Mouse (Mus musculus) olfactory bulb, adult 2 months (tissue): ENCODE data around the gene Pate2. TPM values are rescaled to one million over a fixed set of nuclear protein-coding genes. Genes with fewer than 3 reads are reported as not detected.

ENCODE experiments used
- H3K27ac ChIP-seq: fragments of 200-500 bp; 2 replicates; pipeline ENCODE4 v1.5.1; 2012; ENCODE audit warnings: low read depth, low read length; ENCODE audit not compliant: insufficient read depth
- H3K4me1 ChIP-seq: fragments of 200-500 bp; 2 replicates; pipeline ENCODE4 v1.6.1; 2012; ENCODE audit warnings: low read length; ENCODE audit not compliant: control insufficient read depth, insufficient read depth
- H3K4me3 ChIP-seq: fragments of 200-500 bp; 2 replicates; pipeline ENCODE4 v1.5.1; 2012; ENCODE audit warnings: mild to moderate bottlenecking, low read depth, low read length, moderate library complexity; ENCODE audit not compliant: insufficient read depth
- CTCF ChIP-seq: fragments of 200-500 bp; IDR thresholded peaks from 2 replicates; pipeline ENCODE4 v1.5.1; 2012; ENCODE audit warnings: low read depth, mild to moderate bottlenecking, low read length, moderate library complexity; ENCODE audit not compliant: insufficient read depth
- POLR2A ChIP-seq: fragments of 200-500 bp; IDR thresholded peaks from 2 replicates; pipeline ENCODE4 v1.6.1; 2012; ENCODE audit warnings: mild to moderate bottlenecking, low read depth, low read length, moderate library complexity; ENCODE audit not compliant: insufficient read depth
- WGBS: fragments of 180-500 bp; shearing (Covaris S2); methylation state at CpG from one replicate; pipeline ENCODE4 v1.1.7; 2018; 5-methylcytosine and 5-hydroxymethylcytosine counted together
- polyA plus RNA-seq: library from polyadenylated mRNA; stranded (reverse); fragments of >200 nt; gene quantifications from 2 replicates; pipeline ENCODE4 v1.2.4, GENCODE M21; 2012; ENCODE audit warnings: low replicate concordance; ENCODE audit not compliant: missing spikeins, insufficient read depth, insufficient read length

Gene Pate2
- polyA plus RNA-seq, 1 experiment = not detected

GRCm38 (mm10) chr9:35632981-35633380, 62.9 kb downstream of the Pate2 start:
- TF ChIP-seq CTCF (no peak), POLR2A (no peak)

GRCm38 (mm10) chr9:35648102-35648501, 78.0 kb downstream of the Pate2 start, which contains the start of gene Pate3:
Pate3 (minus strand) TSS chr9:35648202.
- TF ChIP-seq CTCF = no peak
- TF ChIP-seq POLR2A = no peak
- Histone ChIP-seq H3K27ac (no peak within 1 kb of the TSS), H3K4me1 (no peaks in the 10 kb centered on the region), H3K4me3 (no peak within 1 kb of the TSS)
- WGBS = 81% methylated on average over 1 of the region's 1 CpGs

More at GRCm38 (mm10) chr9:35632981-35633380, 62.9 kb downstream of the Pate2 start:
- WGBS = 91% methylated on average over 1 of the region's 1 CpGs
- Histone ChIP-seq H3K27ac (no peak overlapping the region), H3K4me3 (no peak overlapping the region), H3K4me1 (no peaks in the 10 kb centered on the region)

GRCm38 (mm10) chr9:35673557-35673956, 103.5 kb downstream of the Pate2 start:
- WGBS = 79% methylated on average over 2 of the region's 2 CpGs
- no peak overlapping the region for H3K27ac ChIP-seq
- H3K4me1 ChIP-seq = no peaks in the 10 kb centered on the region
- TF ChIP-seq POLR2A (no peak), CTCF (no peak)
- no peak overlapping the region for H3K4me3 ChIP-seq

GRCm38 (mm10) chr9:35687013-35687412, 116.9 kb downstream of the Pate2 start, which contains the start of gene Pate1:
Pate1 (minus strand) TSS chr9:35687390.
- Histone ChIP-seq H3K27ac (no peak within 1 kb of the TSS), H3K4me3 (no peak within 1 kb of the TSS), H3K4me1 (no peaks in the 10 kb centered on the region)
- 56% methylated on average over 1 of the region's 1 CpGs for WGBS
- TF ChIP-seq CTCF = no peak
- no peak for TF ChIP-seq POLR2A

- Histone ChIP-seq H3K4me3 (no peak overlapping the region), H3K27ac (no peak overlapping the region), H3K4me1 (no peaks in the 10 kb centered on the region)
- no peak for TF ChIP-seq CTCF
- TF ChIP-seq POLR2A = no peak
These were observed 121.8 kb downstream of the Pate2 start for GRCm38 (mm10) chr9:35691924-35692323.

- Histone ChIP-seq H3K4me1 (no peaks in the 10 kb centered on the region), H3K4me3 (no peak overlapping the region), H3K27ac (no peak overlapping the region)
- no peak for TF ChIP-seq CTCF
- TF ChIP-seq POLR2A = no peak
These were observed 137.2 kb downstream of the Pate2 start for GRCm38 (mm10) chr9:35707265-35707664.

Other genes with a start within 250 kb of the Pate2 start
- not detected in 2 replicates for gene Cdon, start 149.2 kb upstream of the Pate2 start, polyA plus RNA-seq
- not detected in 2 replicates for gene Gm1113, start 52.0 kb upstream of the Pate2 start, polyA plus RNA-seq
- not detected in 2 replicates for gene Ddx25, start 11.8 kb upstream of the Pate2 start, polyA plus RNA-seq
- gene Pus3, start 11.7 kb upstream of the Pate2 start, polyA plus RNA-seq = not detected in 2 replicates
- gene Hyls1, start 114 bp downstream of the Pate2 start, polyA plus RNA-seq = not detected in 2 replicates
- not detected in 2 replicates for gene Pate4, start 41.7 kb downstream of the Pate2 start, polyA plus RNA-seq
- not detected in 2 replicates for gene Pate3, start 77.9 kb downstream of the Pate2 start, polyA plus RNA-seq
- not detected in 2 replicates for gene Pate1, start 117.1 kb downstream of the Pate2 start, polyA plus RNA-seq
- gene Gm17677, start 170.8 kb downstream of the Pate2 start, polyA plus RNA-seq = not detected in 2 replicates
- not detected in 2 replicates for gene Gm17727, start 207.8 kb downstream of the Pate2 start, polyA plus RNA-seq
- not detected in 2 replicates for gene Gm27235, start 219.8 kb downstream of the Pate2 start, polyA plus RNA-seq
- gene D730048I06Rik, start 219.8 kb downstream of the Pate2 start, polyA plus RNA-seq = not detected in 2 replicates